ENCODE assay signal across 12 mouse cellular contexts in genomic region chr1:185200571-185201395, GRCm38 (mm10). TPM values are rescaled to one million over a fixed set of nuclear protein-coding genes. Genes with fewer than 3 reads are reported as not detected.
DNase-seq lines count a peak whose midpoint lies in the region; ATAC-seq and TF ChIP-seq lines count a peak whose summit lies in the region.
"Had no signal": no experiment of that assay in that cellular context is flagged by ENCODE, and none has a peak within 500 bp of the region (broad histone marks: within the 10 kb centered on the region; RNA-seq: fewer than 3 reads in every experiment).

No protein-coding gene starts in this region.

- H3K27ac ChIP-seq in heart, postnatal 0 days (ENCODE audit: low read depth): no peak overlapping the region
- peak overlapping the region; percentile 21; the same call in 1 of the 2 replicates for H3K27ac ChIP-seq in embryonic facial prominence, embryonic 14.5 days (replicated peaks; ENCODE audit: low read depth, low read length)
- peak overlapping the region; percentile 77 for H3K27ac ChIP-seq in midbrain, embryonic 10.5 days (replicated peaks)
- H3K27ac ChIP-seq: embryonic facial prominence, embryonic 15.5 days; heart, embryonic 10.5 days; liver, embryonic 14.5 days had no signal

- DNase-seq in heart, postnatal 0 days (ENCODE audit: low spot score): peak; percentile 24
- no peak for DNase-seq in heart, postnatal 14 days
- DNase-seq in brain, adult 2 months (ENCODE audit: low read depth, low spot score): peak; percentile 60
- peak; percentile 37 for DNase-seq in embryonic facial prominence, embryonic 14.5 days (ENCODE audit: low spot score)
- DNase-seq in midbrain, embryonic 10.5 days (ENCODE audit: low spot score): peak; percentile 27
- DNase-seq in MN1 (ENCODE audit: low spot score): no peak
- no peak for DNase-seq in spleen, postnatal 36 days (ENCODE audit: low spot score in 2 of 2)
- no peak for DNase-seq in cerebellum, adult 9-10 months
- DNase-seq: right cerebral cortex, postnatal 14 days had no signal

- H3K27me3 ChIP-seq in heart, postnatal 0 days (ENCODE audit: control insufficient read depth, insufficient read depth, low read length): no peaks in the 10 kb centered on the region
- no peaks in the 10 kb centered on the region for H3K27me3 ChIP-seq in embryonic facial prominence, embryonic 14.5 days (replicated peaks; ENCODE audit: control insufficient read depth, insufficient read depth, low read length)
- no peaks in the 10 kb centered on the region for H3K27me3 ChIP-seq in midbrain, embryonic 10.5 days (ENCODE audit: low read depth, poor library complexity, severe bottlenecking)
- H3K27me3 ChIP-seq: embryonic facial prominence, embryonic 15.5 days had no signal

- H3K4me3 ChIP-seq in heart, postnatal 0 days (ENCODE audit: low read depth, low read length): no peak overlapping the region
- H3K4me3 ChIP-seq in embryonic facial prominence, embryonic 14.5 days (ENCODE audit: low read depth, low read length): no peak overlapping the region
- H3K4me3 ChIP-seq in midbrain, embryonic 10.5 days: no peak overlapping the region
- H3K4me3 ChIP-seq: embryonic facial prominence, embryonic 15.5 days; heart, embryonic 10.5 days had no signal

- TF ChIP-seq CTCF in heart, postnatal 0 days (IDR thresholded peaks at IDR 0.05; ENCODE audit: low read depth): no peak

- TF ChIP-seq EP300 in heart, postnatal 0 days (IDR thresholded peaks at IDR 0.05; ENCODE audit: low read depth): no peak

- H3K4me1 ChIP-seq in heart, postnatal 0 days (ENCODE audit: control insufficient read depth, insufficient read depth): peaks cover 4% of the 10 kb centered on the region; the same call in 1 of the 2 replicates
- H3K4me1 ChIP-seq in embryonic facial prominence, embryonic 14.5 days (ENCODE audit: control insufficient read depth, insufficient read depth, low read length): peaks cover 18% of the 10 kb centered on the region; the same call in 1 of the 2 replicates
- peaks cover 45% of the 10 kb centered on the region for H3K4me1 ChIP-seq in midbrain, embryonic 10.5 days

- H3K9me3 ChIP-seq in heart, postnatal 0 days (replicated peaks; ENCODE audit: control insufficient read depth, low read length): no peaks in the 10 kb centered on the region
- H3K9me3 ChIP-seq in embryonic facial prominence, embryonic 14.5 days (ENCODE audit: control insufficient read depth, low read length): no peaks in the 10 kb centered on the region
- no peaks in the 10 kb centered on the region for H3K9me3 ChIP-seq in midbrain, embryonic 10.5 days (replicated peaks)
- H3K9me3 ChIP-seq: embryonic facial prominence, embryonic 15.5 days; heart, embryonic 10.5 days had no signal

- 0 out of 2 replicates have a peak overlapping the region, but pooled peaks have one; percentile 7 for H3K4me2 ChIP-seq in heart, postnatal 0 days (ENCODE audit: low read depth, low read length)
- no peak overlapping the region; the same call in 1 of the 2 replicates for H3K4me2 ChIP-seq in embryonic facial prominence, embryonic 14.5 days (ENCODE audit: low read depth, low read length)
- H3K4me2 ChIP-seq: embryonic facial prominence, embryonic 15.5 days had no signal

- no peak overlapping the region for H3K9ac ChIP-seq in heart, postnatal 0 days (replicated peaks; ENCODE audit: low read depth, low read length)
- H3K9ac ChIP-seq in embryonic facial prominence, embryonic 14.5 days (ENCODE audit: low read depth, low read length): peak overlapping the region; percentile 19; the same call in 1 of the 2 replicates
- H3K9ac ChIP-seq: embryonic facial prominence, embryonic 15.5 days; liver, embryonic 14.5 days had no signal

- intact Hi-C loops in heart, postnatal 14 days (cut with DNase I): no loop called here

- ATAC-seq in heart, postnatal 0 days (ENCODE audit: insufficient read depth, low read depth): no peak
- no peak for ATAC-seq in embryonic facial prominence, embryonic 14.5 days (ENCODE audit: low read depth)

- 56% methylated on average over 22 of the region's 22 CpGs for WGBS in heart, postnatal 0 days
- WGBS in embryonic facial prominence, embryonic 14.5 days: 43% methylated on average over 22 of the region's 22 CpGs
- WGBS in midbrain, embryonic 10.5 days: 52% methylated on average over 22 of the region's 22 CpGs

- no peaks in the 10 kb centered on the region for H3K36me3 ChIP-seq in heart, postnatal 0 days (replicated peaks; ENCODE audit: control insufficient read depth, insufficient read depth, low read length)
- no peaks in the 10 kb centered on the region for H3K36me3 ChIP-seq in embryonic facial prominence, embryonic 14.5 days (ENCODE audit: control insufficient read depth, insufficient read depth, low read length)
- H3K36me3 ChIP-seq in midbrain, embryonic 10.5 days: no peaks in the 10 kb centered on the region
- H3K36me3 ChIP-seq: embryonic facial prominence, embryonic 15.5 days; heart, embryonic 10.5 days had no signal

RNA-seq across cellular contexts. Expression of gene Rab3gap2, which starts 3.1 kb away (rescaled TPM):
- 15.5 and 18.6 TPM in 2 replicates for total RNA-seq in heart, postnatal 0 days (2014; rRNA removed; ENCODE audit: low replicate concordance)
- polyA plus RNA-seq in heart, postnatal 0 days (2015; fragmentation: Nextera tagmentation; extraction: Ambion mirVana): 9.5 and 11.1 TPM in 2 replicates
- total RNA-seq in heart, postnatal 14 days (2021): 10 to 100 TPM; 21.4 to 22.0 TPM
- 23.9 and 24.2 TPM in 2 replicates for polyA plus RNA-seq in embryonic facial prominence, embryonic 14.5 days (2014; fragmentation: Nextera tagmentation; extraction: Ambion mirVana)
- 19.5 and 21.4 TPM in 2 replicates for polyA plus RNA-seq in midbrain, embryonic 10.5 days (2016; fragmentation: Nextera tagmentation; extraction: Ambion mirVana)

Comparison
In these comparisons a context has a peak if more than half of its experiments do, and no peak if none do; other contexts are left out.
1. DNase-seq: peak in heart, postnatal 0 days (single experiment), brain, adult 2 months (single experiment), embryonic facial prominence, embryonic 14.5 days (single experiment) and midbrain, embryonic 10.5 days (single experiment); none in heart, postnatal 14 days (0 of 2), MN1 (single experiment), spleen, postnatal 36 days (0 of 2) and cerebellum, adult 9-10 months (single experiment).